Mouse (Mus musculus): ENCODE measurements around the gene Stab2.

- TF ChIP-seq CHD2 (IDR thresholded peaks at IDR 0.05; ENCODE audit: low read depth, low read length) (no peak), ZNF384 (IDR thresholded peaks at IDR 0.05; ENCODE audit: low read depth, low read length) (no peak)
Measured at GRCm38 (mm10) chr10:86852160-86852559, 155.7 kb downstream of the Stab2 start.
